Mouse (Mus musculus) midbrain, embryonic 14.5 days (tissue): ENCODE measurements around the gene Gm19402. TPM values are rescaled to one million over a fixed set of nuclear protein-coding genes. Genes with fewer than 3 reads are reported as not detected.

Source experiments
- ATAC-seq: fragments of 200-750 bp; cut with Nextera tagmentation; 2 replicates; pipeline ENCODE4 v1.8.0; 2017; ENCODE audit warnings: moderate number of reproducible peaks, moderate library complexity; ENCODE audit not compliant: low FRiP score, low TSS enrichment
- DNase-seq: peaks from one replicate; pipeline ENCODE4 v3.0.0-alpha.2; 2015
- H3K27ac ChIP-seq: fragments of 300-500 bp; sonication (generic); replicated peaks from 2 replicates; pipeline ENCODE4 v1.5.1; 2014; ENCODE audit warnings: mild to moderate bottlenecking, low read depth, low read length, moderate library complexity
- H3K27me3 ChIP-seq: fragments of 300-500 bp; sonication (generic); 2 replicates; pipeline ENCODE4 v1.6.1; 2014; ENCODE audit warnings: low read length, control low read depth, mixed read lengths; ENCODE audit not compliant: control insufficient read depth, insufficient read depth
- H3K36me3 ChIP-seq: fragments of 300-500 bp; sonication (generic); 2 replicates; pipeline ENCODE4 v1.6.1; 2014; ENCODE audit warnings: low read length, control low read depth; ENCODE audit not compliant: control insufficient read depth, insufficient read depth
- H3K4me1 ChIP-seq: fragments of 300-500 bp; sonication (generic); 2 replicates; pipeline ENCODE4 v1.6.1; 2014; ENCODE audit warnings: mild to moderate bottlenecking, antibody characterized with exemption, low read length, control low read depth; ENCODE audit not compliant: control insufficient read depth, insufficient read depth
- H3K4me2 ChIP-seq: fragments of 300-500 bp; sonication (generic); 2 replicates; pipeline ENCODE4 v1.6.1; 2014; ENCODE audit warnings: mild to moderate bottlenecking, low read length, moderate library complexity
- H3K4me3 ChIP-seq: fragments of 300-500 bp; sonication (generic); replicated peaks from 2 replicates; pipeline ENCODE4 v1.5.1; 2014; ENCODE audit warnings: low read depth, low read length
- H3K9ac ChIP-seq: fragments of 300-500 bp; sonication (generic); replicated peaks from 2 replicates; pipeline ENCODE4 v1.6.1; 2014; ENCODE audit warnings: mild to moderate bottlenecking, low read length, moderate library complexity
- H3K9me3 ChIP-seq: fragments of 300-500 bp; sonication (generic); 2 replicates; pipeline ENCODE4 v1.6.1; 2016; ENCODE audit warnings: low read length, control low read depth, mixed read lengths; ENCODE audit not compliant: control insufficient read depth
- WGBS: fragments of 180-500 bp; shearing (Covaris S2); extraction: QIAGEN DNeasy Blood & Tissue Kit; methylation state at CpG from one replicate; pipeline ENCODE4 v1.1.7; 2014; 5-methylcytosine and 5-hydroxymethylcytosine counted together
- polyA plus RNA-seq: library from polyadenylated mRNA; unstranded; fragments of >200 nt; fragmentation: Nextera tagmentation; extraction: Ambion mirVana; gene quantifications from 2 replicates; pipeline ENCODE4 v1.2.1, GENCODE M21; 2014

Gene Gm19402
- polyA plus RNA-seq, 1 experiment from 2014 or later, result not detected

DNA sequence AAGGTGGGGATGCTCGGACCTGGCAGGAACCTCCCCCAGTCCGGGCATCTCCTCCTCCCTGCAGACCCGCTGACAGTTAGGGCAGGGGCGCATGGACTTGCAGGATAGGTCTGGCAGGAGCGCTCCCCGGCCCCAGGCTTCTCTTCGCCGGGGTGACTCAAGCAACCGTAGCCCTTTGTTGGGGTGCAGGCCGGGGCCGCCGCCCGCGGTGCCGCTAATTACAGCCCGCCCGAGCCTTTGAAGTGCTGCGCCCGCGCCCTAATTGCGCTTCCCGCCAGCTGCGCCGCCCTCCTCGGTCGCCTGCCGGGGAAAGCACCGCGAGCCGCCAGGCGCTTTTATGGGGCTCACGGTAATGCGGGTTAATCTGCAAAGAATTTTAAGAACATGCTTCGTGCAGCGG, 13.0 kb downstream of the Gm19402 start:
- H3K4me3 ChIP-seq, result peak overlapping the region; percentile 28
- no peaks in the 10 kb centered on the region for H3K9me3 ChIP-seq
- peaks cover 21% of the 10 kb centered on the region; the same call in 1 of the 2 replicates for H3K27me3 ChIP-seq
- WGBS, result under 1% methylated on average over 35 of the region's 35 CpGs
- H3K9ac ChIP-seq, result peak overlapping the region; percentile 39; the same call in 1 of the 2 replicates
- DNase-seq (peak; percentile 66), ATAC-seq (peak; percentile 20; the same call in 1 of the 2 replicates)
- peaks cover 10% of the 10 kb centered on the region for H3K4me1 ChIP-seq
- H3K4me2 ChIP-seq, result peak overlapping the region; percentile 65
- no peaks in the 10 kb centered on the region for H3K36me3 ChIP-seq
- no peak overlapping the region for H3K27ac ChIP-seq

DNA sequence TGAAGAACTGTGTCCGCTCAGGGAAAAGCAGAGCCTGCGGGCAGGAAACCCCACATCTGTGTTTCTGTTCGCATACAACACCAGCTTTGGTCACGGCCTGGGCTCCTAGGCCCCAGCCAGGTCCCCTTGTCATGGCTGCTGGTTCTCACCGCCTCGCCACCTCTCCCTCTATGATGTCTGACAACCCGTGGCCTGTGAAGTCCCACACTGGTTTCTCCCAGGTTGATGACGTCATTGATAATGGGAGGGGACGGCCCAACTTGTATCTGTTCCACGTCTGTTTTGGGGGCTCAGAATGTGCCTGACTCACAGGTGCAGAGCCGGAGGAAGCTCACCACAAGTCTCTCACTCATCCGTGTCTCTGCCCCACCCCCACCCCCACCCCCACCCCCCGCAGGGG, 16.8 kb downstream of the Gm19402 start:
- 55% methylated on average over 13 of the region's 13 CpGs for WGBS
- Histone ChIP-seq H3K4me1 (peaks cover 10% of the 10 kb centered on the region), H3K4me3 (no peak overlapping the region), H3K4me2 (no peak overlapping the region), H3K9ac (no peak overlapping the region), H3K27ac (no peak overlapping the region), H3K27me3 (peaks cover 16% of the 10 kb centered on the region; the same call in 1 of the 2 replicates), H3K36me3 (no peaks in the 10 kb centered on the region), H3K9me3 (no peaks in the 10 kb centered on the region)
- no peak for ATAC-seq
- DNase-seq, result no peak

DNA sequence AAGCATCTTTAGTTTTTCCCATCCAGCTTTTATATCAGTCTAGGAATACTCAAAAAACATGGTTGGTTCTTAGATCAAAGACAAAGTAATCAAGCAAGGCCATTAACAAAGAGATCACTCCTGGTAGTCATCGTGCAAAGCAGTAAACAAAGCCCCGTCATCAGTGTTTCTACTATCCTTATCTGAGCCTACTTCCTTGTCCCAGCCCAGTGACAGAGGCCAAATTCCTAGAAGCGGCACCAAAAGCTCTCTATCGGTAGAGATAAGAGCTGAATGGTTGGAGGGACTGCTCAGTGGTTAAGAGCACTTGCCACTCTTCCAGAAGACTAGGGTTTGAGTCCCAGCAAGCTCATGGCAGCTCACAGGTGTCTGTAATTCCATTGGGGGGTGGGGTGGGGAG, 19.0 kb downstream of the Gm19402 start:
- DNase-seq (no peak), ATAC-seq (no peak)
- WGBS, result 88% methylated on average over 4 of the region's 4 CpGs
- no peaks in the 10 kb centered on the region for H3K4me1 ChIP-seq
- H3K4me3 ChIP-seq, result no peak overlapping the region
- no peaks in the 10 kb centered on the region for H3K9me3 ChIP-seq
- H3K27ac ChIP-seq, result no peak overlapping the region
- H3K27me3 ChIP-seq, result no peaks in the 10 kb centered on the region; the same call in 1 of the 2 replicates
- no peak overlapping the region for H3K4me2 ChIP-seq
- H3K36me3 ChIP-seq, result no peaks in the 10 kb centered on the region
- no peak overlapping the region for H3K9ac ChIP-seq

DNA sequence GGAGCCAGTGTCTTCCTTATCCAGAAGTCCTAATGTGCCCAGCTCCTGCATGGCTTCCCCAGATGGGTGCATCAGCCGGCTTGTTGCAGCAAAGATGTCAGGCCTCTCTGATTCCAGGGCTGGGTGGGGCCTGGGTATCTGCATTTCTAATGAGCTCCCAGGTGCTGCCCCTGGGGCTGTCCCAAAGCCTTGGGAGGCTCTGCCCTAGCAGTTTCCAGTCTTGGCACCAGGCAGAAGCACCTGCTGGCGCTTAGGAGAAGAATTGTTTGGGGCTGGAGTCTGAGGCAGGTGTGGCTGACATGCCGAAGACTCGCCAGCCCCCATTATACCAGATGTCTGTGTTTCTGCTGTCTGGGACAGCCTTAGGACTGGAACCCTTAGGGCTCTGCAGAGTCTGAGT, 19.8 kb downstream of the Gm19402 start:
- no peaks in the 10 kb centered on the region for H3K9me3 ChIP-seq
- no peak overlapping the region for H3K9ac ChIP-seq
- no peak overlapping the region for H3K4me2 ChIP-seq
- no peaks in the 10 kb centered on the region for H3K36me3 ChIP-seq
- no peaks in the 10 kb centered on the region for H3K4me1 ChIP-seq
- no peaks in the 10 kb centered on the region; the same call in 1 of the 2 replicates for H3K27me3 ChIP-seq
- DNase-seq, result no peak
- WGBS, result 79% methylated on average over 4 of the region's 4 CpGs
- H3K27ac ChIP-seq, result no peak overlapping the region
- ATAC-seq, result no peak
- no peak overlapping the region for H3K4me3 ChIP-seq

DNA sequence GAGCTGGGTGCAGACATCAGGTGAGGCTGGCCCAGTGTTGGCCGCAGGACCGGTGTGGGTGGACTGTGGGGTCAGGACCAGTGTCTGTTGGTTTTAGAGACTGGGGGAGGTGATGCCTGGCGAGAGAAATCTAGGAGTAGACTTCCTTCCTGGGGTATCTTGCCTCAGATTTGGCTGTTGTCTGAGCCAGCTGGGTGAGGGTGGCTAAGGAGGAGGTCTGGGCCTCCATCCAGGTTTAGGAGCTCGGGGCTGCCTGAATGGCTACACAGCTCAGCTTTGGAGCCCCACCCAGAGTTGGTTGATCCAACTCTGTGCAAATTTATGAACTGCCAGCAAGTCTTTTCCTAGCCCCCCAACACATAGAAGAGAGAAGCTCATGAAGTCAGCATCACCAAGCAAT, 23.2 kb downstream of the Gm19402 start:
- H3K27ac ChIP-seq, result no peak overlapping the region
- 82% methylated on average over 4 of the region's 4 CpGs for WGBS
- H3K9me3 ChIP-seq, result no peaks in the 10 kb centered on the region
- ATAC-seq (no peak), DNase-seq (no peak)
- H3K4me3 ChIP-seq, result no peak overlapping the region
- no peak overlapping the region for H3K4me2 ChIP-seq
- no peak overlapping the region for H3K9ac ChIP-seq
- no peaks in the 10 kb centered on the region for H3K4me1 ChIP-seq
- H3K27me3 ChIP-seq, result no peaks in the 10 kb centered on the region
- H3K36me3 ChIP-seq, result no peaks in the 10 kb centered on the region

DNA sequence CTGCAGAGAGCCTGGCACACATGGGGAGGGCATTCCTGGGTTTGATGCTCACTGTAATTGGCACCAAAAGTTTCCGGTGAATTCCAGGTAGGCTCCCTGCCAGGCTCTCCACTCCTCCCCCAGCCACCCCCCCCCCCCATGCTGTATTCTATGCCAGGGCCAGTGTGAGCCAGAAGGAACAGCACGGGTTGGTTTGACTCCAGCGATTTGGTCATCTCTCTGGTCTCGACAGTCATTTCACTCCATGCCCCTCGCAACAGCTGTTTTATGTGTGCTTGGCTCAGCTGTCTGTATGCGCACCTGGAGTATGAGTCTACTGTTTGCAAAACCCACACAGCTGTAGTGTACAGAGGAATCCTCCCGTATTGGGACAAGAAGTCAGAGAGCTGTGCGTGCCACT, 24.2 kb downstream of the Gm19402 start:
- Histone ChIP-seq H3K36me3 (no peaks in the 10 kb centered on the region), H3K27me3 (no peaks in the 10 kb centered on the region), H3K4me3 (no peak overlapping the region), H3K27ac (no peak overlapping the region), H3K9me3 (no peaks in the 10 kb centered on the region), H3K9ac (no peak overlapping the region), H3K4me2 (no peak overlapping the region), H3K4me1 (no peaks in the 10 kb centered on the region)
- ATAC-seq (no peak), DNase-seq (no peak)
- 88% methylated on average over 8 of the region's 8 CpGs for WGBS

DNA sequence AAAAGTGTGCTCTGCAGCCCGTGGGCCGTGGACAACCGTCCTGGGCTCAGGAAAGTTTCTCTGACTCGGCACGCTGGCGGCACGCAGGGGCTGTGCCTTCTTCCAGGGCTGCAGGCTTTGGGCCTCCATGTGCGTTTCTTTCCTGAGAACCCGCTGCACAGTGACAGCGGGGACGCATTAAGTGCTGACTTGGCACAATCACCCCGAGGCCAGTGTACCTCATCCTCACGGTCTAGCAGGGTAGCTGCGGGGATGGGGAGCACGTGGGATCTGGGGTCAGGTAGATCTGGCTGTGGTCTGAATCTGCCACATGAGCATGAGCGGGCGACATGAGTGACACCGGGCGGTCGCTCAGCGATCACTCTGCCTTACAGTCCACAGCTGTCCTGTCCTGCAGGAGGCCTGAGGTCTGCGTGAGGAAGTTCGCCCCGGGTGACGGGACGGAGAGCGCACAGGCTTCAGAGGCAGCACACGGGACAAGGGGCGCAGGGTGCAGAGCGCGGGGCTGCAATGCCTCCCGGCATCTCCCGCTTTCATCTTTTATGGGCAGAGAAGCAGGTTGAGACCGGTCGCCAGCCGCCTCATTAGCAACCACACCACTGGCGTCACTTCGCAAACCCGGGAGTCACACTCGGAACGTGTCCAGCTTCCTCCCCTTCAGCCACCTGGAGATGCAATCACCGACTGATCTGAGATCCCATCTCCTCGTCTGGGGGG, 26.4 kb downstream of the Gm19402 start:
- no peak overlapping the region for H3K9ac ChIP-seq
- no peaks in the 10 kb centered on the region for H3K9me3 ChIP-seq
- 58% methylated on average over 43 of the region's 43 CpGs for WGBS
- H3K27me3 ChIP-seq, result no peaks in the 10 kb centered on the region
- DNase-seq (no peak), ATAC-seq (no peak)
- no peak overlapping the region for H3K27ac ChIP-seq
- H3K36me3 ChIP-seq, result no peaks in the 10 kb centered on the region
- no peaks in the 10 kb centered on the region for H3K4me1 ChIP-seq
- no peak overlapping the region for H3K4me3 ChIP-seq
- H3K4me2 ChIP-seq, result no peak overlapping the region

DNA sequence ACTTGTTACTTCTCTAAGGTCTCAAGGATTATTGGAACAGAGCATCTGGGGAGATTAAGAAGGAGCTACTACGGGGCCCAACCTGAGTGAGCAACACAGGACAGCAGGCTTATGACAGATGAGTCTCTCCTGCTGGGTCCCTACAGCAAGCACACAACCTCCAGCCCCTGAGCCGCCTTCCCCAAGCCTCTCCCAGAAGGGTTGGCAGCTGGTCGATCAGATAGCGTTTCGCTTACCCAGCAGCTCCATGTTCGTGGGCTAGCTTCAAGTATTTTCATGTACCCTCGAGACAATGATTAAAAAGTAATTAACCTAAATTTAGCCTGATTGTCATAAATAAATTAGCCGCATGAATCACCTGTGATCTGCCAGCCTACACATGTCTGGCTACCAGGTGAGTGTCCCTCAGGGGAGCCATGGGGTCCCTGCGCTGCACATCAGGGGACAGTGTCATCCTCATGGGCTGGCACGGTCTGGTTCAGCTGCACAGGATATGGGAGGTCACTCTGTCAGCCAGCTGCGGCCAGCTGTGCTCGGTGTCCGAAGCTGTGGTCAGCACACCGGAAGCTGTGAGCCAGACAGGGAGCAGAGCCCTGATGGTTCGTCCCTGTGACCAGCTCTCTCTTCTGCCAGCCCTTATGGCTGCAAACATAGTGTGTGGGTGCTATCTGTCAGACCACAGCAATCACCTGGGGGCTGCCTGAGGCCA, 32.1 kb downstream of the Gm19402 start:
- no peaks in the 10 kb centered on the region for H3K27me3 ChIP-seq
- H3K36me3 ChIP-seq, result no peaks in the 10 kb centered on the region
- 78% methylated on average over 15 of the region's 15 CpGs for WGBS
- no peak for DNase-seq
- no peak for ATAC-seq
- H3K9ac ChIP-seq, result no peak overlapping the region
- H3K4me2 ChIP-seq, result no peak overlapping the region
- H3K9me3 ChIP-seq, result no peaks in the 10 kb centered on the region
- H3K4me1 ChIP-seq, result no peaks in the 10 kb centered on the region
- H3K27ac ChIP-seq, result no peak overlapping the region
- H3K4me3 ChIP-seq, result no peak overlapping the region

DNA sequence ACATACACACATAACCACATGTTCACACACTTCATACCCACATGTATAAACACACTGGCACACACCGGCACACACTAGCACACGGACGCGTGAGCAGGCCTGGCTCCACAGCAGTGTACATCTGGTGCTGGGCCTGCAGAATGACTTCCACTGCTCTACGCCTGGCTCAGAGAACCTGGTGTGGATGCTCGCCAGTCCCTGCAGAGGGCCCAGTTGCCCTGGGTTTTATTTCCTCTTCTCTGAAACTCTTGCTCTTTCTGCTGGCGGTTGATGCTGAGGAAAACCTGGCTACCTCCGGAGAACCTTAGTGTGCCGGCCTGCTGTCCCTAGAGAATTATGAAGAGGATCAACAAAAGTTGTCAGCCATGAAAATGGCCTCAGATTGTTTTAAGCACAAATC, 38.5 kb downstream of the Gm19402 start:
- WGBS, result 89% methylated on average over 9 of the region's 9 CpGs
- Histone ChIP-seq H3K4me2 (no peak overlapping the region), H3K36me3 (no peaks in the 10 kb centered on the region), H3K27me3 (no peaks in the 10 kb centered on the region), H3K4me3 (no peak overlapping the region), H3K9ac (no peak overlapping the region), H3K27ac (no peak overlapping the region), H3K4me1 (no peaks in the 10 kb centered on the region), H3K9me3 (no peaks in the 10 kb centered on the region)
- no peak for ATAC-seq
- no peak for DNase-seq
